Mouse (Mus musculus) hindbrain, embryonic 15.5 days (tissue): ENCODE results near the gene Eef1akmt4. TPM values are rescaled to one million over a fixed set of nuclear protein-coding genes. Genes with fewer than 3 reads are reported as not detected.

Experiments used
- ATAC-seq: fragments of 200-750 bp; cut with Nextera tagmentation; 2 replicates; pipeline ENCODE4 v1.8.0; 2017; ENCODE audit warnings: low read depth, moderate number of reproducible peaks, moderate TSS enrichment; ENCODE audit not compliant: low FRiP score
- H3K27ac ChIP-seq: fragments of 300-500 bp; sonication (generic); replicated peaks from 2 replicates; pipeline ENCODE4 v1.5.1; 2015; ENCODE audit warnings: mild to moderate bottlenecking, inconsistent platforms
- H3K27me3 ChIP-seq: fragments of 300-500 bp; sonication (generic); 2 replicates; pipeline ENCODE4 v1.6.1; 2015; ENCODE audit warnings: control low read depth, inconsistent platforms
- H3K36me3 ChIP-seq: fragments of 300-500 bp; sonication (generic); 2 replicates; pipeline ENCODE4 v1.6.1; 2015; ENCODE audit warnings: control low read depth, inconsistent platforms
- H3K4me1 ChIP-seq: fragments of 300-500 bp; sonication (generic); replicated peaks from 2 replicates; pipeline ENCODE4 v1.6.1; 2015; ENCODE audit warnings: control low read depth, inconsistent platforms
- H3K4me2 ChIP-seq: fragments of 300-500 bp; sonication (generic); 2 replicates; pipeline ENCODE4 v1.6.1; 2015; ENCODE audit warnings: moderate library complexity, mild to moderate bottlenecking, inconsistent platforms
- H3K4me3 ChIP-seq: fragments of 300-500 bp; sonication (generic); 2 replicates; pipeline ENCODE4 v1.5.1; 2015; ENCODE audit warnings: mild to moderate bottlenecking, inconsistent platforms
- H3K9ac ChIP-seq: fragments of 300-500 bp; sonication (generic); 2 replicates; pipeline ENCODE4 v1.6.1; 2015; ENCODE audit warnings: inconsistent platforms
- H3K9me3 ChIP-seq: fragments of 300-500 bp; sonication (generic); 2 replicates; pipeline ENCODE4 v1.6.1; 2016; ENCODE audit warnings: control low read depth, inconsistent platforms
- WGBS: fragments of 180-500 bp; shearing (Covaris S2); methylation state at CpG from one replicate; pipeline ENCODE4 v1.1.7; 2015; 5-methylcytosine and 5-hydroxymethylcytosine counted together
- polyA plus RNA-seq: library from polyadenylated mRNA; unstranded; fragments of >200 nt; fragmentation: Nextera tagmentation; extraction: Ambion mirVana; gene quantifications from 2 replicates; pipeline ENCODE4 v1.2.1, GENCODE M21; 2015

Eef1akmt4 gene
- polyA plus RNA-seq, 1 experiment from 2014 or later, result 10.7 TPM

- Histone ChIP-seq H3K27ac (no peak overlapping the region), H3K4me2 (no peak overlapping the region), H3K4me3 (no peak overlapping the region), H3K27me3 (no peaks in the 10 kb centered on the region), H3K4me1 (peaks cover 12% of the 10 kb centered on the region), H3K36me3 (peaks cover 48% of the 10 kb centered on the region), H3K9ac (no peak overlapping the region), H3K9me3 (no peaks in the 10 kb centered on the region)
- no peak for ATAC-seq
- 53% methylated on average over 9 of the region's 9 CpGs for WGBS
Observed at GRCm38 (mm10) chr16:20604705-20605104, 6.7 kb upstream of the Eef1akmt4 start.

GRCm38 (mm10) chr16:20610501-20611356 lies 664 bp upstream of the Eef1akmt4 start:
- no peaks in the 10 kb centered on the region for H3K27me3 ChIP-seq
- H3K4me2 ChIP-seq, result peak overlapping the region; percentile 86
- H3K9ac ChIP-seq, result peak overlapping the region; percentile 92
- peak; percentile 59 for ATAC-seq
- H3K4me3 ChIP-seq, result peak overlapping the region; percentile 96
- H3K9me3 ChIP-seq, result no peaks in the 10 kb centered on the region
- peaks cover 30% of the 10 kb centered on the region for H3K4me1 ChIP-seq
- under 1% methylated on average over 28 of the region's 28 CpGs for WGBS
- H3K36me3 ChIP-seq, result peaks cover 21% of the 10 kb centered on the region
- peak overlapping the region; percentile 93 for H3K27ac ChIP-seq

GRCm38 (mm10) chr16:20619541-20620398 lies 8.4 kb downstream of the Eef1akmt4 start:
- WGBS, result under 1% methylated on average over 80 of the region's 83 CpGs

GRCm38 (mm10) chr16:20620399-20620735 lies 9.0 kb downstream of the Eef1akmt4 start:
- Histone ChIP-seq H3K9me3 (no peaks in the 10 kb centered on the region), H3K36me3 (0 out of 2 replicates have a peak, but pooled peaks cover 11% of the 10 kb centered on the region), H3K9ac (peak overlapping the region; percentile 89), H3K27me3 (no peaks in the 10 kb centered on the region), H3K4me2 (peak overlapping the region; percentile 94), H3K27ac (peak overlapping the region; percentile 93), H3K4me3 (peak overlapping the region; percentile 77), H3K4me1 (peaks cover 31% of the 10 kb centered on the region)
- WGBS, result 2% methylated on average over 9 of the region's 9 CpGs
- peak; percentile 11 for ATAC-seq

More at GRCm38 (mm10) chr16:20619541-20620398, 8.4 kb downstream of the Eef1akmt4 start:
- 0 out of 2 replicates have a peak, but pooled peaks cover 11% of the 10 kb centered on the region for H3K36me3 ChIP-seq
- H3K4me3 ChIP-seq, result peak overlapping the region; percentile 77
- peaks cover 31% of the 10 kb centered on the region for H3K4me1 ChIP-seq
- peak overlapping the region; percentile 93 for H3K27ac ChIP-seq
- no peaks in the 10 kb centered on the region for H3K9me3 ChIP-seq
- no peaks in the 10 kb centered on the region for H3K27me3 ChIP-seq
- H3K9ac ChIP-seq, result peak overlapping the region; percentile 89
- H3K4me2 ChIP-seq, result peak overlapping the region; percentile 94
- peak; percentile 24 for ATAC-seq

- peak overlapping the region; percentile 89 for H3K9ac ChIP-seq
- H3K4me2 ChIP-seq, result peak overlapping the region; percentile 94
- H3K36me3 ChIP-seq, result 0 out of 2 replicates have a peak, but pooled peaks cover 11% of the 10 kb centered on the region
- H3K9me3 ChIP-seq, result no peaks in the 10 kb centered on the region
- H3K27ac ChIP-seq, result peak overlapping the region; percentile 93
- peaks cover 31% of the 10 kb centered on the region for H3K4me1 ChIP-seq
- under 1% methylated on average over 32 of the region's 32 CpGs for WGBS
- H3K27me3 ChIP-seq, result no peaks in the 10 kb centered on the region
- peak; percentile 4; the same call in 1 of the 2 replicates for ATAC-seq
- H3K4me3 ChIP-seq, result peak overlapping the region; percentile 77
Observed at GRCm38 (mm10) chr16:20620751-20621190, 9.4 kb downstream of the Eef1akmt4 start.

- ATAC-seq, result peak; percentile 65
- peaks cover 31% of the 10 kb centered on the region for H3K4me1 ChIP-seq
- no peaks in the 10 kb centered on the region for H3K9me3 ChIP-seq
- 0 out of 2 replicates have a peak, but pooled peaks cover 11% of the 10 kb centered on the region for H3K36me3 ChIP-seq
- peak within 1 kb of the TSS; percentile 93 for H3K27ac ChIP-seq
- peak within 1 kb of the TSS; percentile 94 for H3K4me2 ChIP-seq
- under 1% methylated on average over 85 of the region's 92 CpGs for WGBS
- H3K4me3 ChIP-seq, result peak within 1 kb of the TSS; percentile 77
- H3K27me3 ChIP-seq, result no peaks in the 10 kb centered on the region
- peak within 1 kb of the TSS; percentile 89 for H3K9ac ChIP-seq
Observed at GRCm38 (mm10) chr16:20621191-20621990, 10.0 kb downstream of the Eef1akmt4 start, which contains the start of gene Camk2n2. Camk2n2 (minus strand) TSS chr16:20621287.

GRCm38 (mm10) chr16:20621991-20622685 lies 10.7 kb downstream of the Eef1akmt4 start:
- Histone ChIP-seq H3K36me3 (0 out of 2 replicates have a peak, but pooled peaks cover 8% of the 10 kb centered on the region), H3K27ac (peak overlapping the region; percentile 93), H3K9me3 (no peaks in the 10 kb centered on the region), H3K4me1 (peaks cover 31% of the 10 kb centered on the region), H3K9ac (peak overlapping the region; percentile 89), H3K4me3 (peak overlapping the region; percentile 77), H3K27me3 (no peaks in the 10 kb centered on the region), H3K4me2 (peak overlapping the region; percentile 94)
- under 1% methylated on average over 36 of the region's 37 CpGs for WGBS
- ATAC-seq, result peak; percentile 76

GRCm38 (mm10) chr16:20623211-20623610 lies 11.8 kb downstream of the Eef1akmt4 start:
- Histone ChIP-seq H3K9me3 (no peaks in the 10 kb centered on the region), H3K4me1 (peaks cover 30% of the 10 kb centered on the region), H3K9ac (no peak overlapping the region), H3K4me2 (peak overlapping the region; percentile 94), H3K4me3 (no peak overlapping the region), H3K27me3 (no peaks in the 10 kb centered on the region), H3K36me3 (no peaks in the 10 kb centered on the region), H3K27ac (peak overlapping the region; percentile 93)
- WGBS, result 40% methylated on average over 2 of the region's 2 CpGs
- no peak for ATAC-seq

- H3K4me3 ChIP-seq, result peak overlapping the region; percentile 74
- peaks cover 29% of the 10 kb centered on the region for H3K4me1 ChIP-seq
- H3K4me2 ChIP-seq, result peak overlapping the region; percentile 94
- H3K9ac ChIP-seq, result no peak overlapping the region
- no peaks in the 10 kb centered on the region for H3K27me3 ChIP-seq
- ATAC-seq, result no peak; the same call in 1 of the 2 replicates
- peaks cover 1% of the 10 kb centered on the region for H3K36me3 ChIP-seq
- H3K27ac ChIP-seq, result peak overlapping the region; percentile 76
- 50% methylated on average over 11 of the region's 11 CpGs for WGBS
- H3K9me3 ChIP-seq, result no peaks in the 10 kb centered on the region
Observed at GRCm38 (mm10) chr16:20628871-20629391, 17.5 kb downstream of the Eef1akmt4 start.

GRCm38 (mm10) chr16:20629731-20630634 lies 18.6 kb downstream of the Eef1akmt4 start, which contains the start of gene Ece2:
Ece2 (plus strand) TSS chr16:20629828.
- Histone ChIP-seq H3K4me2 (peak within 1 kb of the TSS; percentile 94), H3K27ac (peak within 1 kb of the TSS; percentile 76), H3K9ac (peak within 1 kb of the TSS; percentile 86), H3K9me3 (no peaks in the 10 kb centered on the region), H3K4me1 (peaks cover 29% of the 10 kb centered on the region), H3K4me3 (peak within 1 kb of the TSS; percentile 74), H3K27me3 (no peaks in the 10 kb centered on the region), H3K36me3 (peaks cover 4% of the 10 kb centered on the region)
- peak; percentile 57 for ATAC-seq
- WGBS, result 6% methylated on average over 41 of the region's 54 CpGs
